13 mouse cellular contexts compared by ENCODE assay signal in genomic region chr10:66819517-66819916, GRCm38 (mm10).
"Had no signal": no experiment of that assay in that cellular context is flagged by ENCODE, and none has a peak within 500 bp of the region (broad histone marks: within the 10 kb centered on the region; RNA-seq: fewer than 3 reads in every experiment).

No protein-coding gene starts in this region.

- H3K4me2 ChIP-seq: limb, embryonic 15.5 days; liver, embryonic 12.5 days; lung, embryonic 14.5 days; midbrain, embryonic 12.5 days; neural tube, embryonic 15.5 days had no signal

- H3K27me3 ChIP-seq: neural tube, embryonic 15.5 days had no signal

- ATAC-seq: liver, embryonic 12.5 days had no signal

- H3K4me3 ChIP-seq: left cerebral cortex, adult 2 months; limb, embryonic 15.5 days; liver, embryonic 12.5 days; megakaryocyte, embryonic 14.5 days; midbrain, embryonic 12.5 days; neural tube, embryonic 15.5 days had no signal

- H3K9ac ChIP-seq: limb, embryonic 15.5 days; liver, embryonic 12.5 days; lung, embryonic 14.5 days; midbrain, embryonic 12.5 days; neural tube, embryonic 15.5 days had no signal

- H3K36me3 ChIP-seq: limb, embryonic 15.5 days; liver, embryonic 12.5 days; midbrain, embryonic 12.5 days; neural tube, embryonic 15.5 days had no signal

- H3K4me1 ChIP-seq: liver, embryonic 12.5 days had no signal

- H3K9me3 ChIP-seq: limb, embryonic 15.5 days; liver, embryonic 12.5 days; midbrain, embryonic 12.5 days had no signal

- DNase-seq: kidney, postnatal 25 days; lung, embryonic 14.5 days; lung, postnatal 10 days; right cerebral cortex, adult 18-20 months; right cerebral cortex, postnatal 25 days; thymus, postnatal 4 days had no signal

- H3K27ac ChIP-seq: left cerebral cortex, adult 2 months; limb, embryonic 15.5 days; liver, embryonic 12.5 days; macrophage; midbrain, embryonic 12.5 days; neural tube, embryonic 15.5 days had no signal
